Comparison of ENCODE assay signal across 8 mouse cellular contexts in the genomic region with DNA sequence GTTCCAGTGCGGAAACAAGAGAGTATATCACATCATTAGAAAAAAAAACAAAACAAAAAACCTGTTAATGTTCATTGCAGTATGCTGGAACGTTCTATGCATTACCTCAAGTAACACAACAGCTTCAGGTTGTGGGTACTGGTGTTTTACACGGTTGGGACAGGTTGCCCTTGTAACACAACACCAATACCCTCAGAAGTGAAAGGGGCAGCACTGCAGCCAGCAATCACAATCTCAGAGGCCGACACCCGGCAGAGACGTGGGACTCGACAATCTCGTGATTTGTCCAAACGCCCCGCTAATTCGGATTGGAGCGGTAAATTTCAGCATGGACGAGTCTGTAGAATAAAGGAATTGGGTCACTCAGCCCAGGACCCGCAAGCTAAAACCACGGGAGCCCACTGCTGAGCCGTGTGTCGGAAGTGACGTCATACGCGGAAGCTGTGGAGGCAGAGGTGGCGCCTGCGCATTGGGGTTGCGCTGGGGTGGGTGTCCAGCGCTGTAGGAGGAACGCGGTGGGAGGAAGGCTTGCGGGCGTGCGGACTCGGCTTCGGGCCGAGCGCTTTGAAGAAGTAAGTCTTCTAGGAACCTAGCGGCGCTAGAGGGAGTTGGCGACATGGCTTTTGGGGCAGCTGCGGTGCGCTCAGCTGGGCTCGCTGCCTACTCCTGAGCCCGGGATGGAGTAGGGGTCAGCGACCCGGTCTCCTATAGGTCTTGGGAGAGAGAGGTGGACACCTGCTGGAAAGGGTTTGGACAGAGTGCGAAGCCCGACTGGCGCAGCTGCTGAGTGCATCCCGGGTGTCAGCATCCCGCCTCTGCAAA. TPM values are rescaled to one million over a fixed set of nuclear protein-coding genes. Genes with fewer than 3 reads are reported as not detected.
DNase-seq lines count a peak whose midpoint lies in the region; ATAC-seq lines count a peak whose summit lies in the region.

A gene (plus strand): TSS at position 472 of the 822 bp plus-strand sequence.

- H3K4me1 ChIP-seq in hindbrain, embryonic 13.5 days (replicated peaks): peaks cover 25% of the 10 kb centered on the region

- 2% methylated on average over 47 of the region's 47 CpGs for WGBS in hindbrain, embryonic 13.5 days

- H3K27me3 ChIP-seq in hindbrain, embryonic 13.5 days: no peaks in the 10 kb centered on the region

- peak; percentile 95 for DNase-seq in Muller cell, postnatal 12 days (ENCODE audit: inconsistent ontology term)
- DNase-seq in cerebellum, adult 9-11 months: peak; percentile 95
- DNase-seq in frontal cortex, postnatal 10 days (ENCODE audit: low spot score in 2 of 2): peak; percentile 88 to 94
- peak; percentile 89 to 92 for DNase-seq in layer of hippocampus, postnatal 25 days (ENCODE audit: extremely low spot score in 1 of 2, low spot score in 1 of 2)
- peak; percentile 95 for DNase-seq in lung, postnatal 25 days (ENCODE audit: low spot score)
- DNase-seq in retina, embryonic 14.5 days (ENCODE audit: low spot score): peak; percentile 98
- DNase-seq in thymus, postnatal 4 days: peak; percentile 97

- peaks cover under 1% of the 10 kb centered on the region for H3K36me3 ChIP-seq in hindbrain, embryonic 13.5 days

- H3K9me3 ChIP-seq in hindbrain, embryonic 13.5 days: no peaks in the 10 kb centered on the region

- H3K4me3 ChIP-seq in hindbrain, embryonic 13.5 days: peak within 1 kb of the TSS; percentile 80

- H3K4me2 ChIP-seq in hindbrain, embryonic 13.5 days: peak within 1 kb of the TSS; percentile 75

- H3K9ac ChIP-seq in hindbrain, embryonic 13.5 days: peak within 1 kb of the TSS; percentile 87

- peak within 1 kb of the TSS; percentile 93 for H3K27ac ChIP-seq in hindbrain, embryonic 13.5 days

- peak; percentile 99 for ATAC-seq in hindbrain, embryonic 13.5 days (ENCODE audit: low FRiP score)

RNA-seq across cellular contexts. Expression of the gene that starts here (rescaled TPM):
- 7.9 and 8.2 TPM in 2 replicates for polyA plus RNA-seq in hindbrain, embryonic 13.5 days (2015; fragmentation: Nextera tagmentation; extraction: Ambion mirVana)
- 10 to 100 TPM; 13.5 to 15.5 TPM for total RNA-seq in layer of hippocampus, postnatal 25 days (2021)

Comparison
In these comparisons a context has a peak if more than half of its experiments do, and no peak if none do; other contexts are left out.
1. Peak in every context shown above with its lines: DNase-seq, ATAC-seq, H3K4me3 ChIP-seq and H3K27ac ChIP-seq.